Mouse (Mus musculus): ENCODE measurements around the gene Gm20708. TPM values are rescaled to one million over a fixed set of nuclear protein-coding genes. Genes with fewer than 3 reads are reported as not detected.
"Not testable (repeated sequence)": the region's sequence is repeated elsewhere in the genome, so short reads cannot be mapped to it uniquely, and the experiment has no call there.

Gm20708 gene
- polyA plus RNA-seq, 1 experiment from 2014 or later, result 0.31 TPM

DNA sequence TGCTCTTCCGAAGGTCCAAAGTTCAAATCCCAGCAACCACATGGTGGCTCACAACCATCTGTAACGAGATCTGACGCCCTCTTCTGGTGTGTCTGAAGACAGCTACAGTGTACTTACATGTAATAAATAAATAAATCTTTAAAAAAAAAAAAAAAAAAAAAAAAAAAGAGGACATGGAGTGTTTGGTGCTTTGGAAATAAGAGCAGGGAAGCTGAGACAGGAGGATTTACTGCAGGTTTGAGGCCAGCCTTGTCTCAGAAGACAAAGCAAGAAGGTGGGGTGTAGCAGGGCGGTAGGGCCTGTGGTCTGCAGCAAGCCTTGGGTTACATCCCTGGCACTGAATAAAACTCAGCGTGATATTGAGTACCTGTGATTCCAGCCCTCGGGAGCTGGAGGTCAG is 24.0 kb downstream of the Gm20708 start:
- not testable (repeated sequence) for H3K4me3 ChIP-seq; H3K9me3 ChIP-seq; DNase-seq (ENCODE audit: low spot score); H3K36me3 ChIP-seq; H3K27me3 ChIP-seq (ENCODE audit: insufficient read depth, poor library complexity, severe bottlenecking); H3K27ac ChIP-seq
- 81% methylated on average over 5 of the region's 6 CpGs for WGBS
- peaks cover 34% of the 10 kb centered on the region for H3K4me1 ChIP-seq (replicated peaks)

DNA sequence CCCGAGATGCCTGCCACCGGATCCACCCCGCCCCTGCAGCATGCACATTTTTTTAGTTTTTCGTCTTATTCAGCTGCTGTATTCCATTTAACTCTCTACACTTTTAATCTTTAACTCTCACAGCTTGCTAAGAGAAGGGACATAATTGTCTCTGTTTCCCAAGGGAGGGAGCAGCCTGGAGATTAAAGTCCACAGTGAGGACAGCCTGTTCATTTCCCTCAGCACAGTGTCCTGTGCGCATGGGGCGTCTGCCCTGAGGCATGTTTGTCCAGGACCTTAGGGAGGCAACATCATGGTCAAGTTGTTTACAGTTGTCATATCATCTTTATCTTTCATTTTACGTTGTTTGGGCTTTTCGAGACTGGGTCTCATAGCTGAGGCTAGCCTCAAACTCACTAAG is 24.6 kb downstream of the Gm20708 start:
- no peaks in the 10 kb centered on the region for H3K9me3 ChIP-seq
- no peaks in the 10 kb centered on the region for H3K36me3 ChIP-seq
- H3K4me3 ChIP-seq, result no peak overlapping the region
- peaks cover 31% of the 10 kb centered on the region for H3K4me1 ChIP-seq (replicated peaks)
- no peak for DNase-seq (ENCODE audit: low spot score)
- no peaks in the 10 kb centered on the region for H3K27me3 ChIP-seq (ENCODE audit: insufficient read depth, poor library complexity, severe bottlenecking)
- H3K27ac ChIP-seq, result no peak overlapping the region
- 90% methylated on average over 8 of the region's 8 CpGs for WGBS

GRCm38 (mm10) chr11:117836306-117836705 is 26.8 kb downstream of the Gm20708 start:
- WGBS, result 31% methylated on average over 13 of the region's 13 CpGs
- Histone ChIP-seq H3K4me3 (peak overlapping the region; percentile 23), H3K27ac (no peak overlapping the region), H3K4me1 (replicated peaks) (peaks cover 27% of the 10 kb centered on the region), H3K36me3 (no peaks in the 10 kb centered on the region), H3K27me3 (ENCODE audit: insufficient read depth, poor library complexity, severe bottlenecking) (no peaks in the 10 kb centered on the region), H3K9me3 (no peaks in the 10 kb centered on the region)
- DNase-seq (ENCODE audit: low spot score), result no peak

- Histone ChIP-seq H3K4me3 (no peak overlapping the region), H3K4me1 (replicated peaks) (peaks cover 16% of the 10 kb centered on the region), H3K27ac (no peak overlapping the region), H3K36me3 (no peaks in the 10 kb centered on the region), H3K9me3 (no peaks in the 10 kb centered on the region), H3K27me3 (ENCODE audit: insufficient read depth, poor library complexity, severe bottlenecking) (no peaks in the 10 kb centered on the region)
- no peak for DNase-seq (ENCODE audit: low spot score)
- WGBS, result 78% methylated on average over 2 of the region's 2 CpGs
Observed at GRCm38 (mm10) chr11:117838572-117838971, 29.1 kb downstream of the Gm20708 start.

- Histone ChIP-seq H3K4me1 (replicated peaks) (peaks cover 16% of the 10 kb centered on the region), H3K27ac (no peak overlapping the region), H3K9me3 (no peaks in the 10 kb centered on the region), H3K27me3 (ENCODE audit: insufficient read depth, poor library complexity, severe bottlenecking) (no peaks in the 10 kb centered on the region), H3K36me3 (no peaks in the 10 kb centered on the region), H3K4me3 (no peak overlapping the region)
- WGBS, result 93% methylated on average over 1 of the region's 1 CpGs
- DNase-seq (ENCODE audit: low spot score), result no peak
Observed at GRCm38 (mm10) chr11:117839021-117839420, 29.6 kb downstream of the Gm20708 start.

GRCm38 (mm10) chr11:117840910-117841309 is 31.4 kb downstream of the Gm20708 start:
- H3K4me1 ChIP-seq (replicated peaks), result peaks cover 13% of the 10 kb centered on the region
- no peaks in the 10 kb centered on the region for H3K9me3 ChIP-seq
- no peaks in the 10 kb centered on the region for H3K36me3 ChIP-seq
- H3K27ac ChIP-seq, result no peak overlapping the region
- no peaks in the 10 kb centered on the region for H3K27me3 ChIP-seq (ENCODE audit: insufficient read depth, poor library complexity, severe bottlenecking)
- 64% methylated on average over 1 of the region's 1 CpGs for WGBS
- H3K4me3 ChIP-seq, result no peak overlapping the region
- DNase-seq (ENCODE audit: low spot score), result no peak

DNA sequence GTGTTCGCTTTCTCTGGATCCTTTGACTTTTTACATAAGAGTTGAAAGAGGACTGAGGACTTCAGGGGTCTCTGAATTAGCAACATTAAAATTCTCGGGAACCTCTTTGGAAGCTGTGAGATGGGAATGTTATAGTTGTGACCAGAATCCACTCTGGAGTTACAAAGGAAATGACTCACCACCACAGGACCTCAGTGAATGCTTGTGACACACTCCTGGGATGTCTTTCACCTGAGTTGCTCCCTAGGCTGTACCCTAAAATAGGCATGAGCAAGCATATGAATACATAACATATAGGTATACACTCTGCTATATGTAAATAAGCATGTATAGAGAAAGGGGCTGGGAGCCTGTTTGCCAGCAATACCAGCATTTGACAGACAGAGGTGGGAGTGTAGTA is 34.0 kb downstream of the Gm20708 start:
- DNase-seq (ENCODE audit: low spot score), result no peak
- 91% methylated on average over 2 of the region's 2 CpGs for WGBS

GRCm38 (mm10) chr11:117844997-117845396 is 35.5 kb downstream of the Gm20708 start:
- Histone ChIP-seq H3K27me3 (ENCODE audit: insufficient read depth, poor library complexity, severe bottlenecking) (no peaks in the 10 kb centered on the region), H3K36me3 (no peaks in the 10 kb centered on the region), H3K27ac (0 out of 2 replicates have a peak overlapping the region, but pooled peaks have one; percentile 6), H3K4me3 (no peak overlapping the region), H3K4me1 (replicated peaks) (peaks cover 27% of the 10 kb centered on the region), H3K9me3 (no peaks in the 10 kb centered on the region)
- DNase-seq (ENCODE audit: low spot score), result no peak
- WGBS, result 80% methylated on average over 2 of the region's 2 CpGs

More for the DNA sequence above, 34.0 kb downstream of the Gm20708 start:
- Histone ChIP-seq H3K27me3 (ENCODE audit: insufficient read depth, poor library complexity, severe bottlenecking) (no peaks in the 10 kb centered on the region), H3K27ac (no peak overlapping the region), H3K36me3 (no peaks in the 10 kb centered on the region), H3K4me1 (replicated peaks) (peaks cover 16% of the 10 kb centered on the region), H3K9me3 (no peaks in the 10 kb centered on the region), H3K4me3 (no peak overlapping the region)

DNA sequence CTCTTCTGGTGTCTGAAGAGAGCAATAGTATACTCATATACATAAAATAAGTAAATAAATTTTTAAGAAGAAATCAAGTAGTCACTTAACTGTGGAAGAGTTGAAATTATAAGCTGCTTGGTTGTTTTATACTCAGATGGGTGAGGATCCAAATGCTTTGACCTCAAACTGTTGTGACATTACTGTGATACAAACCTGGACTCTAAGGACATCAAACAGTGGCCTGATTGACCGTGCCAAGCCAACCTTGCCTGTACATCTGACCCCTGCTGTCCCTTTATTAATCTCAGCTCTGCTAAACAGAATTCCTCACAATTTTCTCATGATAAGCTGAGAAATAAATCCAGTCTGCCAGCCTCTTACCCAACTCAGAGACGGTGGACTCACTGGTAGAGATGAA is 36.2 kb downstream of the Gm20708 start:
- Histone ChIP-seq H3K9me3 (no peaks in the 10 kb centered on the region), H3K27ac (no peak overlapping the region), H3K36me3 (no peaks in the 10 kb centered on the region), H3K27me3 (ENCODE audit: insufficient read depth, poor library complexity, severe bottlenecking) (no peaks in the 10 kb centered on the region), H3K4me3 (no peak overlapping the region), H3K4me1 (replicated peaks) (peaks cover 33% of the 10 kb centered on the region)
- DNase-seq (ENCODE audit: low spot score), result no peak
- WGBS, result 88% methylated on average over 2 of the region's 2 CpGs

DNA sequence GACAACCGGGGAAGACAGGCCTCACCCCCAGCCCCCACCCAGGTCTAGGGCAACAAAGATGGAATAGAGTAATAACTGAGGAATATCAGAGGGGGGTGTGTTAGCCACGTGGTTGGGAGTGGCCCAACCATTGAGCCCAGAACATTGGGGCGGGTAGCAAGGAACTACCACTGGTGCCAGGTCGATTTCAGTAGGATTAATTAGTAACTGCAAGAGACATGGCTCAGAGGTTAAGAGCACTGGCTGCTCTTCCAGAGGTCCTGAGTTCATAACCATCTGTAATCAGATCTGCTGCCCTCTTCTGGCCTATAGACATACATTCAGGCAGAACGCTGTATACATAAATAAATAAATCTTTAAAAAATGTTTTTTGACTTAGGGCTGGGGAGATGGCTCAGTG is 37.2 kb downstream of the Gm20708 start:
- no peaks in the 10 kb centered on the region for H3K9me3 ChIP-seq
- peaks cover 37% of the 10 kb centered on the region for H3K4me1 ChIP-seq (replicated peaks)
- no peak overlapping the region for H3K4me3 ChIP-seq
- no peak overlapping the region for H3K27ac ChIP-seq
- DNase-seq (ENCODE audit: low spot score), result no peak
- no peaks in the 10 kb centered on the region for H3K27me3 ChIP-seq (ENCODE audit: insufficient read depth, poor library complexity, severe bottlenecking)
- H3K36me3 ChIP-seq, result peaks cover 9% of the 10 kb centered on the region
- WGBS, result 59% methylated on average over 5 of the region's 5 CpGs

DNA sequence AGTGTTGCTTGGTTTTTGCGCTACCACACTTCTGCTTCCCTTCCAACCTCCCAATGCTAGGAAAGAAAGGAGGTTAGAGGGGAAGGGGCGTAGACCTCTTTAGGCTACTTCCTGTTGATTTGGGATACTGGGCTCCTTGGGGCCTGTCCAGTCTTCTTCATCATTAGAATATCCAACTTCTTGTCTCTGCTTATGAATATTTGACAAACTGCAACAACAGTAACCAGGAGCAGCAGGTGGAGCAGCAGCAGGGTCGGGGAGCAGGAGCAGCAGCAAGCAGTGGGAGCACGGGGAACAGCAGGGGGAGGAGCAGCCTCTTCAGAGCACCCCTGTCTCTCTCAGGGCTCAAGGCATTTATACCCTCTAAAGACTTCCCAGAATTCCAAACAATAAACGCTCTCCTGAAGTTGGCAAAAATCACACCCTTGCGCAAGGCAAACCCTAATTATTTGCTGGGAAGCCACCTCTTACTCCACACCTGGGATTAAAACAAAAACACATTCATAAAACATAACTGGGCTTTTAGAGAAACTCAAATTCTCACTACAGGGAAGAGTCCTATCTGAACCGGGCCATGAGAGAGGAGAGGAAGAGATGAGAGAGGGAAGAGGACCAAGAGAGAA is 38.2 kb downstream of the Gm20708 start:
- H3K4me1 ChIP-seq (replicated peaks), result peaks cover 37% of the 10 kb centered on the region
- no peak for DNase-seq (ENCODE audit: low spot score)
- H3K27ac ChIP-seq, result peak overlapping the region; percentile 95
- H3K27me3 ChIP-seq (ENCODE audit: insufficient read depth, poor library complexity, severe bottlenecking), result no peaks in the 10 kb centered on the region
- H3K4me3 ChIP-seq, result peak overlapping the region; percentile 86
- 86% methylated on average over 7 of the region's 7 CpGs for WGBS
- peaks cover 19% of the 10 kb centered on the region for H3K36me3 ChIP-seq
- no peaks in the 10 kb centered on the region for H3K9me3 ChIP-seq

DNA sequence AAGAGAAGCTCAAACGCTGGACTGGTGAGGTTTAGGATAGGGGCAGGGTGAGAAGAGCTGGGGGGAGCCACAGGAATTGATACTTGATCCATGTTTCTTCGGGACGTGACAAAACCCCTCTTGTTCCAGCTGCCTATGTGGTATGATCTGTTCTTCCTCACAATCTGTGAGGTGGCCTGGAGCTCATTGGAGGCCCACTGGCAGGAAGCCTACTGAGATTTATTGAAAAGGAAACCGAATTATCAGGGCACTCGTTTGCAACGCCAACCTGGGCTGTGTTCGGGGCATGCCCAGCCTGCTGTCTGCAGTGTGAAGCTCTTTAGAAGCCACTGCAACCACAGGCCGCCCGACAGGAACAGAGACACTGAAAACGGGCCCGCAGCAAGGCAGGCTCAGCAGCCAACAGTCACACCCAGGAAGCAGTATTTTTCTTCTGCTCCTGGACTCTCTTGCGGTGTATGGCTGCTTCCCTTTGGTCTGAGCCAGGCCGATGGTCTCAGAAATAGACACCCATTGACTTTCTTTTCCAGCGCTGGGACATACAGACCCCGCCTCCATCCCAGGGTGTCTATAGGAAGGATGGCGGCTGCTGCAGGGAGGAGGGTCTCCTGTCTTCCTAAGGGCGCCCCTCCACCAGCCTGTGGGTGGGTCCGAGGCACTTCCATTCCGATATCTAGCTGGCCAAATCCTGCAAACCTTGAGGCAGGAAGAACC is 39.0 kb downstream of the Gm20708 start:
- no peaks in the 10 kb centered on the region for H3K27me3 ChIP-seq (ENCODE audit: insufficient read depth, poor library complexity, severe bottlenecking)
- no peak for DNase-seq (ENCODE audit: low spot score)
- H3K4me3 ChIP-seq, result peak overlapping the region; percentile 86
- WGBS, result 10% methylated on average over 19 of the region's 19 CpGs
- H3K9me3 ChIP-seq, result no peaks in the 10 kb centered on the region
- H3K4me1 ChIP-seq (replicated peaks), result peaks cover 37% of the 10 kb centered on the region
- peak overlapping the region; percentile 95 for H3K27ac ChIP-seq
- H3K36me3 ChIP-seq, result peaks cover 27% of the 10 kb centered on the region

- Histone ChIP-seq H3K27ac (peak within 1 kb of the TSS; percentile 95), H3K36me3 (peaks cover 34% of the 10 kb centered on the region), H3K4me3 (peak within 1 kb of the TSS; percentile 86), H3K9me3 (no peaks in the 10 kb centered on the region), H3K27me3 (ENCODE audit: insufficient read depth, poor library complexity, severe bottlenecking) (no peaks in the 10 kb centered on the region), H3K4me1 (replicated peaks) (peaks cover 37% of the 10 kb centered on the region)
- WGBS, result under 1% methylated on average over 51 of the region's 51 CpGs
- DNase-seq (ENCODE audit: low spot score), result peak; percentile 96
Observed at GRCm38 (mm10) chr11:117848985-117849671, 39.7 kb downstream of the Gm20708 start, which contains the start of gene Birc5. Gene Birc5, plus strand, starts transcription at chr11:117849251.

Measured in hindbrain, embryonic 10.5 days (tissue).